Mouse (Mus musculus) yolk sac, embryonic 10.5 days (tissue): Measurements from ENCODE around the gene Slco6c1.

ENCODE experiments used
- DNase-seq: peaks from one replicate; pipeline ENCODE4 v3.0.0-alpha.2; 2017; ENCODE audit warnings: low spot score

Slco6c1 gene

GRCm38 (mm10) chr1:97128201-97128600 lies at the start of gene Slco6c1:
Slco6c1 (minus strand) TSS chr1:97128301.
- no peak for DNase-seq

- DNase-seq: no peak
These were observed 89.1 kb downstream of the Slco6c1 start for GRCm38 (mm10) chr1:97038982-97039381.

GRCm38 (mm10) chr1:97038548-97038947 lies 89.6 kb downstream of the Slco6c1 start:
- DNase-seq: no peak

GRCm38 (mm10) chr1:97037955-97038354 lies 90.1 kb downstream of the Slco6c1 start:
- no peak for DNase-seq

GRCm38 (mm10) chr1:97021388-97021787 lies 106.7 kb downstream of the Slco6c1 start:
- DNase-seq: no peak

GRCm38 (mm10) chr1:97019404-97019803 lies 108.7 kb downstream of the Slco6c1 start:
- no peak for DNase-seq

- DNase-seq: peak; percentile 4
These were observed 109.1 kb downstream of the Slco6c1 start for GRCm38 (mm10) chr1:97018978-97019377.
